Mouse (Mus musculus) embryo, embryonic 11 days (tissue): ENCODE measurements around the gene Gm21760.
"Not testable (repeated sequence)": the region's sequence is repeated elsewhere in the genome, so short reads cannot be mapped to it uniquely, and the experiment has no call there.

Experiments
- DNase-seq: peaks from one replicate; pipeline ENCODE4 v3.0.0-alpha.2; 2015

The Gm21760 gene

DNA sequence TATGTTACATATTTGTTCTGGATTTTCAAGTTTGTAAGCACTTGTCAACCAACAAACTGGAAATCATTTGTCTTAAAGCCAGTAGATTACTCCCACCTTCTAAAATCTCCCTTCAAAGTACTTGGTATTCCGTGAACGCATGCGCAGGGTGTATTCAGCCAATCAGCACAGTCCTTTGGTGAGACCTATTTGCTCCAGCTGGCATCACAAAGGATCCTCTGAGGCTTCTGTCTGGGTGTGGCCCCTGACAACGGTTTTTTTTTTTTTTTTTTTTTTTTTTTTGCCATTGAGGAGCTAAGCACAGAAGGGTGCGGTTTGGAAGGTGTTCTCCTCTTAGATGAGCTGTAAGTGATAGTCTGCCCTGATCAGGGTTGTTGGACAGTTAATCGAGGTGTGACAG, at the start of gene Gm21760:
Gm21760 (plus strand) TSS at position 301 of the 400 bp plus-strand sequence.
- not testable (repeated sequence) for DNase-seq
